Mouse (Mus musculus): Measurements from ENCODE around the gene Gm49450. TPM values are rescaled to one million over a fixed set of nuclear protein-coding genes. Genes with fewer than 3 reads are reported as not detected.

Gm49450 gene
- polyA plus RNA-seq (2015; fragmentation: Nextera tagmentation; extraction: Ambion mirVana): not detected in 2 replicates

GRCm38 (mm10) chr15:98953401-98954356 lies at the start of gene Gm49450, which contains the start of gene Tuba1a:
Gm49450 (minus strand) TSS chr15:98953551.
Tuba1a (minus strand) TSS chr15:98953703.
- Histone ChIP-seq H3K27ac (peak within 1 kb of the TSS; percentile 99), H3K9me3 (no peaks in the 10 kb centered on the region), H3K9ac (peak within 1 kb of the TSS; percentile 100), H3K27me3 (no peaks in the 10 kb centered on the region), H3K36me3 (peaks cover 15% of the 10 kb centered on the region), H3K4me3 (peak within 1 kb of the TSS; percentile 81), H3K4me1 (replicated peaks) (peaks cover 16% of the 10 kb centered on the region), H3K4me2 (peak within 1 kb of the TSS; percentile 80)
- 2% methylated on average over 28 of the region's 28 CpGs for WGBS
- peak; percentile 99 for ATAC-seq (ENCODE audit: low FRiP score)

GRCm38 (mm10) chr15:99001451-99001931 lies 48.1 kb upstream of the Gm49450 start:
- 16% methylated on average over 17 of the region's 17 CpGs for WGBS

GRCm38 (mm10) chr15:99000535-99001283 lies 47.4 kb upstream of the Gm49450 start:
- Histone ChIP-seq H3K27ac (0 out of 2 replicates have a peak overlapping the region, but pooled peaks have one; percentile 37), H3K4me1 (replicated peaks) (peaks cover 40% of the 10 kb centered on the region), H3K4me2 (no peak overlapping the region), H3K27me3 (peaks cover 8% of the 10 kb centered on the region; the same call in 1 of the 2 replicates), H3K36me3 (no peaks in the 10 kb centered on the region), H3K4me3 (no peak overlapping the region), H3K9me3 (no peaks in the 10 kb centered on the region), H3K9ac (0 out of 2 replicates have a peak overlapping the region, but pooled peaks have one; percentile 9)
- WGBS: 43% methylated on average over 14 of the region's 14 CpGs
- ATAC-seq (ENCODE audit: low FRiP score): no peak

More at GRCm38 (mm10) chr15:99001451-99001931, 48.1 kb upstream of the Gm49450 start:
- H3K27ac ChIP-seq: no peak overlapping the region
- peak overlapping the region; percentile 49; the same call in 1 of the 2 replicates for H3K9ac ChIP-seq
- no peaks in the 10 kb centered on the region for H3K9me3 ChIP-seq
- peak overlapping the region; percentile 47 for H3K4me2 ChIP-seq
- no peak overlapping the region for H3K4me3 ChIP-seq
- peak; percentile 31; the same call in 1 of the 2 replicates for ATAC-seq (ENCODE audit: low FRiP score)
- H3K27me3 ChIP-seq: peaks cover 8% of the 10 kb centered on the region; the same call in 1 of the 2 replicates
- no peaks in the 10 kb centered on the region for H3K36me3 ChIP-seq
- H3K4me1 ChIP-seq (replicated peaks): peaks cover 40% of the 10 kb centered on the region

GRCm38 (mm10) chr15:98998775-98999157 lies 45.4 kb upstream of the Gm49450 start:
- Histone ChIP-seq H3K36me3 (no peaks in the 10 kb centered on the region), H3K9ac (no peak overlapping the region), H3K4me3 (no peak overlapping the region), H3K27ac (no peak overlapping the region), H3K4me2 (no peak overlapping the region), H3K27me3 (peaks cover 8% of the 10 kb centered on the region; the same call in 1 of the 2 replicates), H3K4me1 (replicated peaks) (peaks cover 49% of the 10 kb centered on the region), H3K9me3 (no peaks in the 10 kb centered on the region)
- no peak for ATAC-seq (ENCODE audit: low FRiP score)
- WGBS: 36% methylated on average over 6 of the region's 6 CpGs

- H3K4me2 ChIP-seq: no peak overlapping the region
- ATAC-seq (ENCODE audit: low FRiP score): no peak
- H3K9ac ChIP-seq: peak overlapping the region; percentile 43; the same call in 1 of the 2 replicates
- 42% methylated on average over 13 of the region's 13 CpGs for WGBS
- H3K27ac ChIP-seq: peak overlapping the region; percentile 5; the same call in 1 of the 2 replicates
- H3K27me3 ChIP-seq: peaks cover 8% of the 10 kb centered on the region; the same call in 1 of the 2 replicates
- H3K4me3 ChIP-seq: no peak overlapping the region
- peaks cover 53% of the 10 kb centered on the region for H3K4me1 ChIP-seq (replicated peaks)
- H3K36me3 ChIP-seq: no peaks in the 10 kb centered on the region
- H3K9me3 ChIP-seq: no peaks in the 10 kb centered on the region
These were observed 44.8 kb upstream of the Gm49450 start for GRCm38 (mm10) chr15:98997938-98998774.

GRCm38 (mm10) chr15:98996840-98997239 lies 43.5 kb upstream of the Gm49450 start:
- WGBS: 76% methylated on average over 7 of the region's 7 CpGs
- no peaks in the 10 kb centered on the region for H3K9me3 ChIP-seq
- H3K4me3 ChIP-seq: no peak overlapping the region
- H3K36me3 ChIP-seq: no peaks in the 10 kb centered on the region
- no peak overlapping the region for H3K4me2 ChIP-seq
- no peak overlapping the region for H3K9ac ChIP-seq
- H3K4me1 ChIP-seq (replicated peaks): peaks cover 62% of the 10 kb centered on the region
- no peaks in the 10 kb centered on the region for H3K27me3 ChIP-seq
- H3K27ac ChIP-seq: peak overlapping the region; percentile 44; the same call in 1 of the 2 replicates
- ATAC-seq (ENCODE audit: low FRiP score): no peak

GRCm38 (mm10) chr15:98994957-98995520 lies 41.7 kb upstream of the Gm49450 start:
- Histone ChIP-seq H3K9me3 (no peaks in the 10 kb centered on the region), H3K9ac (no peak overlapping the region), H3K4me1 (replicated peaks) (peaks cover 66% of the 10 kb centered on the region), H3K36me3 (no peaks in the 10 kb centered on the region), H3K27ac (no peak overlapping the region), H3K4me3 (no peak overlapping the region), H3K27me3 (no peaks in the 10 kb centered on the region), H3K4me2 (no peak overlapping the region)
- 80% methylated on average over 9 of the region's 9 CpGs for WGBS
- ATAC-seq (ENCODE audit: low FRiP score): no peak

- Histone ChIP-seq H3K36me3 (no peaks in the 10 kb centered on the region), H3K27me3 (no peaks in the 10 kb centered on the region), H3K27ac (peak overlapping the region; percentile 99), H3K4me1 (replicated peaks) (peaks cover 78% of the 10 kb centered on the region), H3K4me3 (peak overlapping the region; percentile 44; the same call in 1 of the 2 replicates), H3K9me3 (no peaks in the 10 kb centered on the region), H3K9ac (peak overlapping the region; percentile 85; the same call in 1 of the 2 replicates), H3K4me2 (peak overlapping the region; percentile 86)
- WGBS: 1% methylated on average over 11 of the region's 11 CpGs
- no peak for ATAC-seq (ENCODE audit: low FRiP score)
These were observed 40.5 kb upstream of the Gm49450 start for GRCm38 (mm10) chr15:98993865-98994264.

- H3K27ac ChIP-seq: peak overlapping the region; percentile 99
- peak overlapping the region; percentile 86 for H3K4me2 ChIP-seq
- 2% methylated on average over 35 of the region's 35 CpGs for WGBS
- peak overlapping the region; percentile 44 for H3K4me3 ChIP-seq
- H3K9ac ChIP-seq: peak overlapping the region; percentile 85
- no peaks in the 10 kb centered on the region for H3K9me3 ChIP-seq
- peaks cover 79% of the 10 kb centered on the region for H3K4me1 ChIP-seq (replicated peaks)
- ATAC-seq (ENCODE audit: low FRiP score): peak; percentile 87
- H3K36me3 ChIP-seq: no peaks in the 10 kb centered on the region
- no peaks in the 10 kb centered on the region for H3K27me3 ChIP-seq
These were observed 39.9 kb upstream of the Gm49450 start for GRCm38 (mm10) chr15:98993093-98993793.

GRCm38 (mm10) chr15:98992086-98992912 lies 38.9 kb upstream of the Gm49450 start:
- WGBS: 17% methylated on average over 17 of the region's 17 CpGs
- Histone ChIP-seq H3K4me3 (peak overlapping the region; percentile 44), H3K27me3 (no peaks in the 10 kb centered on the region), H3K36me3 (no peaks in the 10 kb centered on the region), H3K4me2 (peak overlapping the region; percentile 86), H3K9ac (peak overlapping the region; percentile 85), H3K27ac (peak overlapping the region; percentile 99), H3K4me1 (replicated peaks) (peaks cover 79% of the 10 kb centered on the region), H3K9me3 (no peaks in the 10 kb centered on the region)
- peak; percentile 88 for ATAC-seq (ENCODE audit: low FRiP score)
